Mouse (Mus musculus): Measurements from ENCODE around the gene Ccdc130. TPM values are rescaled to one million over a fixed set of nuclear protein-coding genes. Genes with fewer than 3 reads are reported as not detected.
A peak's percentile ranks its signal among the peaks of the same experiment; 100 is the strongest.

Ccdc130 gene
- 10 to 100 TPM; 24.6 to 26.0 TPM for total RNA-seq (2021)
- long read RNA-seq, experiment 1, transcript Ccdc130-202 (10 exons, 2,119 nt), result major isoform, 14 of 22 reads
- long read RNA-seq, experiment 1, partial matches to known transcripts, result 2 of 22 reads
- long read RNA-seq, experiment 1, other reads (novel, unspliced or antisense), result 4 of 22 reads
- long read RNA-seq, experiment 2, transcript Ccdc130-202 (10 exons, 2,119 nt), result major isoform, 11 of 25 reads
- long read RNA-seq, experiment 2, partial matches to known transcripts, result 3 of 25 reads
- long read RNA-seq, experiment 2, other reads (novel, unspliced or antisense), result 8 of 25 reads

- intact Hi-C loops (cut with DNase I), result no loop called here
- DNase-seq (ENCODE audit: low spot score in 2 of 2), result peak; percentile 100
Measured at GRCm38 (mm10) chr8:84269950-84270773, at the start of gene Ccdc130. TSS of gene Ccdc130 (minus strand) at chr8:84270380.

DNA sequence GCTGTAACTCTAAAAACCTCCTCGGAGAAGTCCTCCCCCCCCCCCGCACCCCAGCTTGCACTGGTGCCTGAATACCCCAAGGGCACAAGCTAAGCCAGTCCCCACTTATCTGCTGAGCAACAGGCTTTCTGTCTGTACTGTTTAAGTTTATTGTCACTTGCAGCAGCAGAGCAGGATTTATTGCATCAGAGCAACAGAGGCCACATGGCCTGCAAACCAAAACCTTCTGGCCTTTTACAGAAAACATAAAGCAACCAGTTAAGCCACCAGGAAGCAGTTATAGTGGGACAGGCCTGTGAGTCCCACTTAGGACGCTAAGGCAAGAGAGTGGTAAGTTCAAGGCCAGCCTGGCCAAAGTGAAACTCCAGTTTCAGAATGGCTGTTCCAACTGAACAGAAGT, 38.2 kb upstream of the Ccdc130 start:
- no peak for DNase-seq (ENCODE audit: low spot score in 2 of 2)
- intact Hi-C loops (cut with DNase I), result no loop called here

- intact Hi-C loops (cut with DNase I), result no loop called here
- no peak for DNase-seq (ENCODE audit: low spot score in 2 of 2)
Measured at GRCm38 (mm10) chr8:84303951-84304350, 33.8 kb upstream of the Ccdc130 start.

DNA sequence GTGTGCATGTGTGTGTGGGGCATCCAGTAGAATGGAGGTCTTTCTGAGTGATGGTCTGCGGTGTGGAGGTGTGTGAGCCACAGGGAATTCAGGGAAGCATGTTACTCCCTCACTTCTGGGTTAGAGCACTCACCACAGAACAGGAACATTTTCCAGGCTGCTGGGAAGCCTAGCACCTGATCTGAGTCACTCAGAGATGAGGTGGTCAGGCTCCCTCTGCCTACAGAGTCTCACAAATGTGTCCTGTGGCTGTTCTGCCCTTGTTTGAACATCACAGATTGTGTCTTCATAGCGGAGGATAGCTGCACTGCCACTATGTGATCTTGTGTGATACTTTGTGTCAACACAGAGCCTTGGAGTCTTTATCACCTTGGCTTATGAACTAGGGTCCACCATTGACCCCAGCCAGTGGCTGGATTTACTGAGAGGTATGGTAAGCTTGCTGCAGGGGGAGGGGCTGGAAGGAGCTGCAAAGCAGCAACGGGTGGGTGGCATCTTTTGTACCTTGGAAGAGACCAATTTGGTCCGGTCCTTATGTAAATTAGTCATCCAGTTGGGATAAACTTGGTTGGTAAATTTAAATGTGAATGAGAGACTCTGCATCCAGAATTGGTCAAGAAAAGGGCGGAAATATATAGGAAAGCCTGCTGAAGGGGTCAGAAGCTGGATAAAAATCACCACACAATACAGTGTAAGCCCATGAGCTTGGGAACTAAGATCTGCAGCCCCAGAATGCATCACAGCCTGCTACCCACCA, 27.0 kb upstream of the Ccdc130 start:
- DNase-seq (ENCODE audit: low spot score in 2 of 2), result no peak
- intact Hi-C loops (cut with DNase I), result loop anchor here (5.0 kb wide), 1 partner anchor 40 kb away; no protein-coding TSS in a partner anchor

GRCm38 (mm10) chr8:84291688-84292087, 21.5 kb upstream of the Ccdc130 start:
- intact Hi-C loops (cut with DNase I), result loop anchor here (1.0 to 5.0 kb wide), 2 partner anchors 66 to 104 kb away; partner anchors contain the start of gene Nanos3
- DNase-seq (ENCODE audit: low spot score in 2 of 2), result peak; percentile 45 to 69

- no peak for DNase-seq (ENCODE audit: low spot score in 2 of 2)
- intact Hi-C loops (cut with DNase I), result loop anchor here (1.0 to 5.0 kb wide), 2 partner anchors 66 to 104 kb away; partner anchors contain the start of gene Nanos3
Measured at GRCm38 (mm10) chr8:84291086-84291485, 20.9 kb upstream of the Ccdc130 start.

DNA sequence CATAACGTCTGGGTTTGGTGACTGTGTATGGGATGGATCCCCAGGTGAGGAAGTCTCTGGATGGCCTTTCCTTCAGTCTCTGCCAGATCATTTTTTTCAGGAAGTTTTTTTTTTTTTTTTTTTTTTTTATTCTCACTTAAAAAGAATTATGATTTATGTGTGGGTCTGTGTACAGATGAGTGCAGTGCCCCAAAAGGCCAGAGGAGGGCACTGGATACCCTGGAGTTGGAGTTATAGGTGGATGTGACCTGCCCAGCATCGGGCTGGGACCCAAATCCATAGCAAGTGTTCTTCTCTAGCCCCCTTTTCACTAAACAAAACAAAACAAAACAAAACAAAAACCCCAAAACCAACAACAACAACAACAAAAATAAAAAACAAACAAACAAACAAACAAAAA, 18.7 kb upstream of the Ccdc130 start:
- no peak for DNase-seq (ENCODE audit: low spot score in 2 of 2)
- intact Hi-C loops (cut with DNase I), result loop anchor here (10.0 kb wide), 1 partner anchor 274 kb away; the partner anchor contains the start of gene 2210011C24Rik

DNA sequence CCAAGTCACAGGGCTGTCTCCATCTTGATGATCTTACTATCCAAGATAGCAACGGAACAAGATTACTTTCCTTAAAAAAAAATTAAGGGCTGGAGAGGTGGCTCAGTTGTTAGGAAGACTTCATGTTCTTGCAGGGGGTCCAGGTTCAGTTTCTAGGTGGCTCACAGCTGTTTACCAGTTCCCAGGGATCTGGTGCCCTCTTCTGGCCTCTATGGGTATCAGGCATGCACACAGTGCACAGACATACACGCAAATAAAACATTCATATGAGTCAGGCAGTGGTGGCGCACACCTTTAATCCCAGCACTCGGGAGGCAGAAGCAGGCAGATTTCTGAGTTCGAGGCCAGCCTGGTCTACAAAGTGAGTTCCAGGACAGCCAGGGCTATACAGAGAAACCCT, 15.5 kb upstream of the Ccdc130 start:
- peak; percentile 22 to 48 for DNase-seq (ENCODE audit: low spot score in 2 of 2)
- intact Hi-C loops (cut with DNase I), result loop anchor here (10.0 kb wide), 1 partner anchor 271 kb away; the partner anchor contains the start of gene 2210011C24Rik

GRCm38 (mm10) chr8:84284608-84285063, 14.5 kb upstream of the Ccdc130 start:
- intact Hi-C loops (cut with DNase I), result loop anchor here (10.0 kb wide), 1 partner anchor 270 kb away; the partner anchor contains the start of gene 2210011C24Rik
- peak; percentile 21 to 41 for DNase-seq (ENCODE audit: low spot score in 2 of 2)

DNA sequence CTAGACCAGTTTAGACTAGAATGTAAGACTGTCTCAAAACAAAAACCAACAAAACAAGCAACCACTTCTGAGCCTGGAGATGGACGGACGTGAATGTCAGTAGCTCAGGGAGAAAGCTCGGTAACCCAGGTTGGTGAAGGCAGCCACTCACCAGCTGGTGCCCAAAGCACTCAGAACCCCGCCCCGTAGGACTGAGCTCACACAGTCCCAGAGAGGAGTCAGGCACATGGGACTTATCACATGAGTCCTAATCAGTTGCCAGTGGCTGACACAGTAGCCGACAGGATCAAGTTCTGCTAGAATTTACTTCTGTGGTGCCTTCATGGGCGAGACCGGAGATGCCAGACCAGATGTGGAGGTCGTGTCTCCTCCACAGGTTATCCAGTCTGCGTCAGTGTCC, 10.6 kb upstream of the Ccdc130 start:
- DNase-seq (ENCODE audit: low spot score in 2 of 2), result no peak
- intact Hi-C loops (cut with DNase I), result loop anchor here (10.0 kb wide), 1 partner anchor 266 kb away; the partner anchor contains the start of gene 2210011C24Rik

DNA sequence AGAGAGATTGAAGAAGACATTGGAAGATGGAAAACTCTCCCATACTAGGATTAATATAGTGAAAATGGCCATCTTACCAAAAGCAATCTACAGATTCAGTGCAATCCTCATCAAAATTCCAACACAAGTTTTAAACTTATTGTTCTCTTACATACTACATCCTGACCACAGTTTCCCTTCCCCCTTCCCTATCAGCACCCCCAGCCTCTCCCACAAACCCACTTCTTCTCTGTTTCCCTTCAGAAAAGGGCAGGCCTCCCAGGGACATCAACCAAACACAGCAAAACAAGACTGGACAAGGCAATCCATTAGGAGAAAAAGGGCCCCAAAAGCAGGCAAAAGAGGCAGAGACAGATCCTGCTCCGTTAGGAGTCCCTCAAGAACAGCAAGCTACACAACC, 6.3 kb upstream of the Ccdc130 start:
- intact Hi-C loops (cut with DNase I), result no loop called here
- DNase-seq (ENCODE audit: low spot score in 2 of 2), result no peak

- intact Hi-C loops (cut with DNase I), result no loop called here
- no peak for DNase-seq (ENCODE audit: low spot score in 2 of 2)
Measured at GRCm38 (mm10) chr8:84273968-84274367, 3.8 kb upstream of the Ccdc130 start.

DNA sequence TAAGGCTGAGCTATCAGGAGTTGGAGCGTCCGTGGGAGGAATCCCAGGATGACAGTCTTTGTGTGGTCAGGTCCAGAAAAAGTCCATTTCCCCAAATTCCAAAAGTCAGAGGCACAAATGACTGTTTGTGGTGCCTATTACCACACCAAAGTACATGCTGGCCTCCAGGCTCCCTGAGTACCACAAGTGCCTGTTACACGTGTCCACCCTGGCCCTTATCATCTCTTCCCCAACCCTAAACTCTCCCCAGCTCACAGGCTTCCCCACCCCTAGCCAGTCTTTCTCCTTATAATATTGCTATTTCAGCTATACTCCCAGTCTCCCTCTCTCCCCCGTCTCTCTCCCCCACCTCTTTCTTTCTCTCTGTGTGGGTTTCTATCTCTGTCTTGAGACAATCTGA, 2.1 kb upstream of the Ccdc130 start:
- no peak for DNase-seq (ENCODE audit: low spot score in 2 of 2)

DNA sequence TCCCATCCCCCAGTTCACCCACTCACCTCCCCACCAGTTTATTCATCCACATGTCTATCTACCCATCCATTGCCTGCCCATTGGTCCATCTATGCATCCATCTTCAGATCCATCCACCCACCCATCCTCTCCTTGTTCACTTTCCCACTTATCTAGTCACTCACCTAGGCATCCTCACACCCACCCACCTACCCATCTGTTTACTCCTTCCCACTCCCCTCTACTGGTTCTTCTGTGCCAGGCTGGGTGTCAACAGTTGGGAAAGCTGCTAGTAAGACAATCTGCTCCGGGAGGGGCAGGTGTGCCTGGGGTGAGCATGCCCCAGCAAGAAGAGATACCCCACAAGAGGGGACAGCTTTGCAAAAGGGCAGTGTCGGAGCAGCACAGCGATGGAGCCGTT, 9.1 kb downstream of the Ccdc130 start:
- intact Hi-C loops (cut with DNase I), result no loop called here
- DNase-seq (ENCODE audit: low spot score in 2 of 2), result no peak

More for the DNA sequence above, 2.1 kb upstream of the Ccdc130 start:
- intact Hi-C loops (cut with DNase I), result no loop called here

DNA sequence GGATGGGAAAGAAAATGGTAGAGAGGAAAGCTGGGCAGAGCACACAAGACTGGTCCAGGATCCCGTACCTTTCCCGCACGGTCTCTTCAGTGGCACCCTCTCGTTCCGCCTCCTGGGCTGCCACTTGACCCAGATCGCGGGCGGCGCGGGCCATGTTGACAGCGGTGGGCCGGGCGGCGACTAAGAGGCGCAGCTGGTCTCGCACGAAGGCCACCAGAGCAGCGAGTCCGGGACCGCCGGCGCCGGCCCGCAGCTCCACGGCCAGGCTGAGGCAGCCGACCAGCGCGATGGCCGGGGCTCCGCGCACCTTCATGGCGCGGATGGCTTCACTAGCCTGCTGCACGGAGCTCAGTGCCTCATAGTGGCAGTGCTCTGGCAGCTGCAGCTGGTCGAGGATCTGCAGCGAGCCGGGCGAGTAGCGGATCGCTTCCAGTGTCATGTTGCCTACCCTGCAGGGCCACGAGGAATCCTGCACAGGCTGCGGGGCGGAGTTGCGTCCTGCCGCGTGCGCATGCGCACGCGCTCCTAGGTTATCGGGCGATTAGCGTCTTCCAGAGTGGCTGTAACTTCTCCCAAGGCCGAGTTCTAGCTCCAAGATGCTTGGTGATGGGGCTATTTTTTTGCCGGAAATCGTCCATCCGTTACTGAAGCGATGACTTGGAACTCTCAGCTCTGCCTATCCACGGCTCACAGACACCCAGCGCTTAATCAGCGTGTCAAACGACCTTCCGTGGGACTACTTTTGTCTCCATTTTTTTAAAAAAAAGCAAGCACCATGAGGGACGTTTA, 13.2 kb downstream of the Ccdc130 start, which contains the start of gene Mri1:
Gene Mri1 (minus strand): TSS at position 505 of the 789 bp plus-strand sequence.
- DNase-seq (ENCODE audit: low spot score in 2 of 2), result peak; percentile 83
- intact Hi-C loops (cut with DNase I), result no loop called here

DNA sequence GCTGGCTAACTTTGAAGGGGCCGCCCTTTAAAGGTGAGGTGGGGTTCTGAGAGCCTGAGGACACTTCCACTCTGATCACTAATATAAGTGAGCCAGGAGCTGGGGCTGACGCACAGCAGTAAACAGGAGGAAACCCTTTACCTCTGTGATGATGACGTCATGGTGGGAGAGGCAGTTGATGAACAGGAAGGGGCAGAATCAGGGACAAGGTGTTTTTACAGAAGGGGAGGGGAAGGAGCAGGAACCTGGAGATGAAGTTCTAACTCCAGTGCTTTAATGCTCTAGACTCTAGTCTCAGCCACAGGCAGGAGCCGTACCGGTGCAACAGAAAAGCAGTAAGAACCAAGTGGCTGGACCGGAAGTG, 13.7 kb downstream of the Ccdc130 start:
- no peak for DNase-seq (ENCODE audit: low spot score in 2 of 2)
- intact Hi-C loops (cut with DNase I), result no loop called here

- no peak for DNase-seq (ENCODE audit: low spot score in 2 of 2)
- intact Hi-C loops (cut with DNase I), result no loop called here
Measured at GRCm38 (mm10) chr8:84255858-84256257, 14.3 kb downstream of the Ccdc130 start.

DNA sequence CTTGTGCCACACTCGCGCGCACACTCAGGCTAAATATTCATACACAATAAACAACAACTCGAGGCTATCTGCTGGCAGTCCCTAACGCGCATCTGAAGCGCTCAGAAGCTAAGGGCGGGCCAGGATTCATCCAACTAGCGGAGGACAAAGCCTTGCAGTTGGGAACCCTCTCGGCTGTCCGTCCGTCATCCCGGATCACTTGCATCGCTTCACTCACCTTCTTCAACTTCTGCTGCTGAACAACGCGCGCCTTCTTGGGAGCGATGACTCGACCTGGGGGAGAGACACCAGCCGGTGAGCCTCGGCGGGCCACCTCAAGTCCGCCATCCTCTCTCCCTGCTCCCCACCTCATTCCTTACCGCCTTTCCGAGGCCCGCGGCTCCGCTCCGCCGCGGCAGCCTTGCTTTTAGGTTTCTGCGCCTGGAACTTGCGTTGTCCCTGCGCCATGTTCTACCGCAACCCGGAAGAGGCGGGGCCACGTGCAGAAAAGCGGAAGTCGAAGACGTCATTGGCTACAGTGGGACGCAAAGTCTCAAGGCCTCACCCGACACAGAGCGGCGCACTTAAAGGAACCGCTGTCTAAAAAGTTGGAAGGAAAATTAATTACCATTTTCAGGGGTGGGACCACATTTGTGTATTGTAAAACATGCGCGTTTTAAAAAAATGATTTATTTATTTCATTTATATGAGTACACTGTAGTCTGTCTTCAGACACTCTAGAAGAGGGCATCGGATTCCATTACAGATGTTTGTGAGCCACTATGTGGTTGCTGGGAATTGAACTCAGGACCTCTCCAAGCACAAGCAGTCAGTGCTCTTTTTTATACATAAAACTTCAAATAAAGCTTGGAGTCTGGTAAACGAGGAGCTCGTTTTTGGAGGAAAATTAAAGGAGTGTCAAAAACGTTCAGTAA, 20.7 kb downstream of the Ccdc130 start, which contains the start of gene D8Ertd738e:
Gene D8Ertd738e (minus strand): TSS at position 463 of the 914 bp plus-strand sequence.
- intact Hi-C loops (cut with DNase I), result no loop called here
- DNase-seq (ENCODE audit: low spot score in 2 of 2), result peak; percentile 88

Data from left cerebral cortex, postnatal 14 days (tissue).